Mouse (Mus musculus) 3134 (cell line): ENCODE measurements around the gene Nipbl.

Experiments
- DNase-seq: peaks from one replicate; pipeline ENCODE4 v3.0.0-alpha.2; 2011; ENCODE audit warnings: low spot score; ENCODE audit not compliant: insufficient read length; ENCODE audit errors: extremely low read depth

Nipbl gene

DNA sequence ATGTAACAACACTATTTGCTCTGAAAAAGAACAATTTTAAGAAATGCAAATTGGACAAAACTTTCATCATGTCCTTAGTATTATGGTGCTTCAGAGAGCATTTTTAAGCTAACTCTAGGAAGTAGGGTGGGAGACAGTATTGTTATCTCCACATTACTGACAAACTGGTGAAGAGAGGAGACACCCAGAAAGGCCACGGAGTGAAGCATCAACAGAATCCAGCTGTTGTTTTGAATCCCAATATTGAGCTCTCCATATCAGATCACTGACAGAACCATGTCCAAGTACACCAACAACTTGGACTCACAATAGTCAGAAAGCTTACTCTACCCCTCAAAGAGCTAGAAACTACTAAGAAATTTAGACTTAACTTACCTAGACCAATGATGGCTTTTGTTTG, 138.8 kb downstream of the Nipbl start:
- no peak for DNase-seq

DNA sequence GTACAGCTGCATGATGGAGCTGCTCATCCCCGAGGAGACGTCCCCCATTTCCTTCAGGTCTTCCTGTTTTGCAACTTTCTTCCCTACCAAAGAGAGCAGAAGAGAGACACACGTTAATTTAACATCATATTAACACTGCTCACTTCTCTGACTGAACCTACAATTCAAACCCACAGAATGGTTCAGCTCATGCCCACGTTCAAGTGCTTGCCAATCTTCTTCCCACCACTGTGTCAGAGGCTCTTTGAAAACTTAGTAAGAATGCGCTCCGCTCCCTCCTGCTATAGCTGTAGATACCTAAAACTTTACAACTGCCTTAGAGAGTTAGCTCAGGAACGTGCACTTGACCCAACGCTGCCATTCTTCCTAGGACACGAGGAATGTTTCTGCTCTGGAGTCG, 141.3 kb downstream of the Nipbl start:
- DNase-seq = no peak

DNA sequence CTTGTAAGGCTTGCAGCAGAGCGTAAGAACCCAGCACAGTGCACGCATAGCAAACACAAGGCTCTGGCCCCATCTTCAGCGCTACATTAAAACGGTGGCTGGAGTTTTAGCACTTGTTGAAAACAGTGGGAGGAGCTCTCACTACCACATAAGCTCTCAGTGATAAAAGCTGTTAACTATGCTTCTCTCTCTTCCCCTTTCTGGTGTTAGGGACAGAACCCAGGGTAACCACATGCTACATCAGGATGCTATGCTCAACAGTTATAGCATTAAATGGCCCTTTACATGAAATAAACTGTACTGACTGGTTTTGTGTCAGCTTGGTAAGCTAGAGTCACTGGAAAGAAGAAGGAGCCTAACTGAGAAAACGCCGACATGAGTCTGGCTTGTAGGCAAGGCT, 150.1 kb downstream of the Nipbl start:
- DNase-seq = no peak

DNA sequence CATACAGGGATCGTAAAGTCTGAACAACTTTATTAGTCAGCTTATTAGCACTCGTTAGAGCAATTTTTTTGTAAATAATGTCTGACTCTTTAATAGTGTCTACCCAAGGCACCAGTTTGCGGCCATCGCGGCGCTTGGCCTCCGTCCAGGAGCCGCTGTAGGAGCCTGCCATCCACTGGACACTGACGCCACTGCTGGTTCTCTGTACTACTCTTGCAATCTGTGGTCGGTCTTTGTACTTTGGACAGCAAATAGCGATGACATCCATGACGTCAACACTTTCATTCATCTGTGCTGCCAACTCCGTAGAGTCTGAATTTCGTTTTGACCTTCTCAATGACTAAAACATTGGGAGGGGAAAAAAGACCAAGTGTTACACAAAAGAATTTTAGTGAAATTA, 153.0 kb downstream of the Nipbl start:
- DNase-seq = no peak

DNA sequence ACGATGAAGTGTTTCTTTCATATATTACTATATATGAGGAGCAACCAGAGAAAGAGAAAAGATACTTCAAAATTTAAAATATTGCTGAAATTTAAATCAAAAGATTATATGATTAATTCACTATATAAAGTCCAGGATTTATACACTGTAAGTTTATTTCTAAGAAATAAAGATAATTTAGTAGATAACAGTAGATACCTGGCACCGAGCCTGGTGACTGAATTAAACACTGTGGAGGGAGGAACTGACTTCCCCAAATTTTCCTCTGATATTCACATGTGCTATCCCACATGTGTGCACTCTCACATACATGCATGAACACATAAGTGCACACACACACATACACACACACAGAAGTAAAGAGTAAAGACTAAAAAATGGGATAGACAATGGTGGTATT, 162.1 kb downstream of the Nipbl start:
- DNase-seq = no peak

DNA sequence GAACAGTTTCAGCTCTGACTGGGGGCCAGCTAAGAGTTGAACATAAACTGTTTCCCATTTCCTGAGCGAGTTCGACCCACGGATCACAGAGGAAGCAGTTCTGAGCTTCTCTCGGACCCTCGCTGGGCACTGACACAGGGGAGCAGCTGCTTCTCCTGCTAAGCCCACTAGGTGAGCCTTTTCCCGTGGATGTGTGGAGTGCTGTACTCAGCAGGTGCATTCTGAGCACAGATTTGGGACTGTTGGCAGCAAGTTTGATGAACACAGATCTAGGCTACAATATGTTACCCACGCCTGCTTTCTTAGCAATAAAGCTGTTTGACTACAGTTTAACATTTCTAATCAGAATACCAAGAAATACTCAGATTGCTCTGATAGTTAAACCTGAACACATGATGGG, 162.6 kb downstream of the Nipbl start:
- DNase-seq = no peak

DNA sequence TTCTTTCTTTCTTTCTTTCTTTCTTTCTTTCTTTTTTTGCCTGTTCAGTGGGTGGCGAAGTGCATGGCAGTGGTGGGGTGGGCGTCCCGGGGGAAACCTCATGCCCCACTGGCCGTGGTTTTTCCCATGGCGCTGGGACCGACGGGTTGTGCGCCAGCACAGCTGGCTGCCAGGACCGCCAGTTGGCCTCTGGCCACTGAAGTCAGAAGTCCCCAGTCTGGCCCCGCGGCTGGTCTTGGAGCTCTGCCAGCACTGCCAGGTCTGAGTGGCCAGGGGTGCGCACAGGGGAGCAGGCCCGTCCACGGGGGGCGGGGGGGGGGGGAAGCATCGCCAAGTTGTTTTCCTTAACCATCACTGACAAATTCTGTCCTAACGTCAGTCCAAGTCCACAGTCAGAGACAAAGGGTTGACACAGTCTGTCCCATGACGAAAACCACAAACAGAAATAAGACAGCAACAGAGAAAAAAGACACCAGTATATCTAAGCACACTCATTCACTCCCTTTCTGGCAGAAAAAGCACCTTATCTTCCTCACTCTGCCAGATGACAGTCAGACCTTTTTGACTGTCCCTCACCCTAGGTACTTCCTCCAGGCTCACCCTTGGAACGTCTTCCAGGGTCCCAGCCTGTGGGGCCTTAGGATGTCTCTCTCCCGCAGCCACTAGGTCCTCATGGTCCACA, 164.2 kb downstream of the Nipbl start:
- peak; percentile 85 for DNase-seq

DNA sequence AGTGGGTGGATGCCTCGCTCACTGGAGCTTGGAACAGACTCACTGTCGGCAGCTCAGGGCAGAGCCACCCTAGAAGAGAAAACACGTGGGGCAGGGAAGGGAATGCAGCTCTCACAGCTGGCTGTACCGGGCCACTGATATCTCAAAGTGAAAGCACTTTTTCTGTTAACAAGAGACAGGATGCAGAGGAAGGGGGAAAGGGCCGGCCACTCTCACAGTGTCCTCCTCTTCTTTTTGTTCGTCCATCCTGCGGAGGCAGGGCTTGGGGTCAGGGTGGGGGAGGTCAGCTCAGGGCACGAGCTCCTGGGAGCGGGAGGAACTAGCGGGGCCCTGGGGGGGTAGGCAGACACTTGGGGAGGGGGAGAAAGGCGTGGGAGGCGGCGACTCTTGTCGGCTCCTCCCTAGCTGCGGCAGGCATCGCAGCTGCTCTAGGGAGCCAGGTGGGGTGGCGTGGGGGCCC, 164.9 kb downstream of the Nipbl start:
- peak; percentile 65 for DNase-seq

DNA sequence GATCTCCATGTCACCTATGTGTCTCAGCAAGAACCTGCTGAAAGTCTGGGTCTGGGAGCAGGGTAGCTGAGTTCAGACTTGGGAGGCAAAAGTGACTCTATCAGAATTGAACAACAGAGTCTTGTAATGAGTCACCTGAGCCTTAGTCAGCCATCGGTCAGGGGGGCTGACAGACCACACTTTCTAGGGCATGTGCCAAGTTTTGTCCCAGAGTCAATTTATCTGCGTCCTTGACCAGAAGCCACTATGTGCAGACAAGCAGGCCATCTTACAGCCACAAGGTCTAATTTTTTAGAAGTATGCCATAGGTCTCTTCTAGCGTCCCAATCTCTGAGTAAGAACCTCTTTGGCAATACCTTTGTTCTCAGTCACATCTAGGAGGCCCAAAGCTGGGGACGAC, 166.3 kb downstream of the Nipbl start:
- DNase-seq = peak; percentile 53

DNA sequence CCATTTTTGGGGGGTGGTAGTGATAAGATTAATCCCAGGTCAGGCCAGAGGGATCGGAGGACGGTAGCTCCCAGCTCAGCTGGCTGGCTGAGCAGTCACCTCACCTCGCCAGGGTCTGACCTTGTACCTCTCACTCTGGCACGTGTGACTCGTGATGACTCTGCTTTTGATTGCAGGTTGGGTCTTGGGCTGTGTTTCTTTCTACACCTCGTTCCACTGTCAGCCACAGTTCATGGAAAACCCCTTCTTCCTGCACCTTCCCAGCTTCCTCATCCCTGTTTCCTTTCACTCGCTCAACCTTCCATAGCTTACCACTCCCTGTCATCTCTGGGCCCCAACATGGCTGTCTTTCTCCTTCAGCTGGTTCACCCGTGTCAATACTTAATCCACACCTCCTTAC, 172.3 kb downstream of the Nipbl start:
- no peak for DNase-seq

DNA sequence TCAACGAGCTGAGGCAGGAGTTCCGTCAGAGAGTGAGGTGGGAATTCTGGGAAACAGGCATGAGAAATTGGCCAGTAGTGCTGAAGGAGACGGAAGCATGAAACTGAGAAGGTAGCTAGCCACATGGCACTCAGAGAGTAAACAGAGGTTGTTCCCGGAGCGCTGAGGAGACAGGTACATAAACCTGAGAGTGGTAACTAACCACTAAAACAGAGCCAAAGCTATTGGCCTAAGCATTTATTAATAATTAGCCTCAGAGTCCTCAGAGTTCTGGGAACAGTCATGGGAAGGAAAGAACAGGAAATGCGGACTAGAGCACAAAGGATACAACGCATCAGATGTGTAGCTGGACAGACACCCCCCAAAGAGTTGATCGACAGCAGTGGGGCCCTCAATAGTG, 176.0 kb downstream of the Nipbl start:
- no peak for DNase-seq

DNA sequence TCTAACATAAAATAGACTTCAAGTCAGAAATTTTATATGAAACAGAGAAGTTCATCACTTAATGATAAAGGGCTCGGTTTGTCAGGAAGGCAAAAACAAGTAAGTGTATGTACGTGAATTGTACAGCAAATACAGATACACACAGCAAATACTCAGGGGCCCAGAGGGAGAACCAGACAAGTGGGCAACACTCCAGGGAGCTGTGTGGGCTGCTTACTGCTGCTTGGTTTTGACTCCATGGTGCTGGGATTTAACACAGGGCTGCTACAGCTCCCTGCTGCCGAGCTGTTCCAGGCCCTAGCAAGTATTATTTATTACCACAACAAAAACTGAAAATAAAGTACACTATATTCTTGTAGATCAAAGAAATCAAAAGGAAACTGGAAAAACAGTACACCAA, 177.1 kb downstream of the Nipbl start:
- DNase-seq = no peak

DNA sequence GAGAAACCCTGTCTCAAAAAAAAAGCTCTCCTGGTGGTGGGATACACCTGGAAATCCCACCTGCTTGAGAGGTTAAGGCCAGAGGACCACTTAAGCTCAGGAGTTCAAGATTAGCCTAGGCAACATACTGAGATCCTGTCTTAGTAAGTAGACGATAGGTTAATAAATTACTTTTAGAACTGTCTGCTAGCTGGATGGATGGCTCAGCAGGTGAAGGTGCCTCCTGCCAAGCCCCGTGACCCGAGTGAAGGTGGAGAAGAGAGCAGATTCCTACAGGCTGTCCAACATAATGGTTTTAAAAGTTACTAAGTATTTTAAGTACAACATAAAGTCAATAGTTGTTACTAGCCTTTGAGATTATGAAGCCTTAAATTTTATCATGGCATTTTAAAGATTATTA, 178.3 kb downstream of the Nipbl start:
- no peak for DNase-seq
